Mouse (Mus musculus) left cerebral cortex, postnatal 14 days (tissue): ENCODE data around the gene Ahcyl2. TPM values are rescaled to one million over a fixed set of nuclear protein-coding genes. Genes with fewer than 3 reads are reported as not detected.
A peak's percentile ranks its signal among the peaks of the same experiment; 100 is the strongest.

Source experiments
- DNase-seq, 2 experiments: peaks; one replicate each; pipeline ENCODE4 v3.0.0; 2021 to 2022; ENCODE audit warnings: low spot score in 2 of 2, mixed read lengths in 1 of 2
- intact Hi-C: fragments of 180-260 bp; cut with DNase I; formaldehyde crosslinking; loops from one replicate; pipeline ENCODE4 v1.15.1; 2025
- total RNA-seq, 2 experiments: library from RNA; stranded (reverse); gene quantifications; 2 replicates each; pipeline ENCODE4 v1.2.3; 2021

Ahcyl2 gene
- total RNA-seq, 2 experiments from 2014 or later = 97.1 to 103 TPM

- DNase-seq = no peak
- intact Hi-C loops = no loop called here
Observed at GRCm38 (mm10) chr6:29925594-29926219, 157.9 kb downstream of the Ahcyl2 start.

- intact Hi-C loops = no loop called here
- DNase-seq = no peak
Observed at GRCm38 (mm10) chr6:29930087-29930486, 162.3 kb downstream of the Ahcyl2 start.

- intact Hi-C loops = no loop called here
- DNase-seq = peak; percentile 22 to 46
Observed at GRCm38 (mm10) chr6:29930665-29931064, 162.9 kb downstream of the Ahcyl2 start.

GRCm38 (mm10) chr6:29931181-29931580 is 163.4 kb downstream of the Ahcyl2 start:
- intact Hi-C loops = no loop called here
- DNase-seq = no peak

- DNase-seq = no peak
- intact Hi-C loops = no loop called here
Observed at GRCm38 (mm10) chr6:29935741-29936140, 167.9 kb downstream of the Ahcyl2 start.

GRCm38 (mm10) chr6:29940428-29940827 is 172.6 kb downstream of the Ahcyl2 start:
- no peak for DNase-seq
- intact Hi-C loops = loop anchor here (10.0 kb wide), 1 partner anchor 86 kb away; no protein-coding TSS in a partner anchor

- intact Hi-C loops = loop anchor here (10.0 kb wide), 1 partner anchor 86 kb away; no protein-coding TSS in a partner anchor
- DNase-seq = no peak
Observed at GRCm38 (mm10) chr6:29941036-29941435, 173.2 kb downstream of the Ahcyl2 start.

- intact Hi-C loops = loop anchor here (10.0 kb wide), 1 partner anchor 90 kb away; no protein-coding TSS in a partner anchor
- no peak for DNase-seq
Observed at GRCm38 (mm10) chr6:29944465-29944864, 176.7 kb downstream of the Ahcyl2 start.

- DNase-seq = no peak
- intact Hi-C loops = loop anchor here (10.0 kb wide), 1 partner anchor 92 kb away; no protein-coding TSS in a partner anchor
Observed at GRCm38 (mm10) chr6:29946568-29946967, 178.8 kb downstream of the Ahcyl2 start.

GRCm38 (mm10) chr6:29947823-29948222 is 180.0 kb downstream of the Ahcyl2 start:
- no peak for DNase-seq
- intact Hi-C loops = loop anchor here (10.0 kb wide), 1 partner anchor 93 kb away; no protein-coding TSS in a partner anchor

- peak; percentile 17 to 22 for DNase-seq
- intact Hi-C loops = no loop called here
Observed at GRCm38 (mm10) chr6:29956749-29957148, 188.9 kb downstream of the Ahcyl2 start.

- intact Hi-C loops = no loop called here
- no peak for DNase-seq
Observed at GRCm38 (mm10) chr6:29958669-29959068, 190.9 kb downstream of the Ahcyl2 start.

GRCm38 (mm10) chr6:29961081-29961480 is 193.3 kb downstream of the Ahcyl2 start:
- peak; percentile 34 to 58 for DNase-seq
- intact Hi-C loops = no loop called here

Other genes starting within 250 kb of the Ahcyl2 start
- 1 to 10 TPM; 3.6 to 4.9 TPM for gene Irf5, start 241.4 kb upstream of the Ahcyl2 start, total RNA-seq
- gene Tnpo3, start 158.1 kb upstream of the Ahcyl2 start, total RNA-seq = 10 to 100 TPM; 67.1 to 70.3 TPM
- 10 to 100 TPM; 27.6 to 30.0 TPM for gene Tspan33, start 73.8 kb upstream of the Ahcyl2 start, total RNA-seq
- gene Smo, start 32.5 kb upstream of the Ahcyl2 start, total RNA-seq = 1 to 10 TPM; 9.8 TPM
- gene Strip2, start 149.0 kb downstream of the Ahcyl2 start, total RNA-seq = 10 to 100 TPM; 13.2 to 14.9 TPM